Mouse (Mus musculus): ENCODE data around the gene Arfgef2.

The Arfgef2 gene

DNA sequence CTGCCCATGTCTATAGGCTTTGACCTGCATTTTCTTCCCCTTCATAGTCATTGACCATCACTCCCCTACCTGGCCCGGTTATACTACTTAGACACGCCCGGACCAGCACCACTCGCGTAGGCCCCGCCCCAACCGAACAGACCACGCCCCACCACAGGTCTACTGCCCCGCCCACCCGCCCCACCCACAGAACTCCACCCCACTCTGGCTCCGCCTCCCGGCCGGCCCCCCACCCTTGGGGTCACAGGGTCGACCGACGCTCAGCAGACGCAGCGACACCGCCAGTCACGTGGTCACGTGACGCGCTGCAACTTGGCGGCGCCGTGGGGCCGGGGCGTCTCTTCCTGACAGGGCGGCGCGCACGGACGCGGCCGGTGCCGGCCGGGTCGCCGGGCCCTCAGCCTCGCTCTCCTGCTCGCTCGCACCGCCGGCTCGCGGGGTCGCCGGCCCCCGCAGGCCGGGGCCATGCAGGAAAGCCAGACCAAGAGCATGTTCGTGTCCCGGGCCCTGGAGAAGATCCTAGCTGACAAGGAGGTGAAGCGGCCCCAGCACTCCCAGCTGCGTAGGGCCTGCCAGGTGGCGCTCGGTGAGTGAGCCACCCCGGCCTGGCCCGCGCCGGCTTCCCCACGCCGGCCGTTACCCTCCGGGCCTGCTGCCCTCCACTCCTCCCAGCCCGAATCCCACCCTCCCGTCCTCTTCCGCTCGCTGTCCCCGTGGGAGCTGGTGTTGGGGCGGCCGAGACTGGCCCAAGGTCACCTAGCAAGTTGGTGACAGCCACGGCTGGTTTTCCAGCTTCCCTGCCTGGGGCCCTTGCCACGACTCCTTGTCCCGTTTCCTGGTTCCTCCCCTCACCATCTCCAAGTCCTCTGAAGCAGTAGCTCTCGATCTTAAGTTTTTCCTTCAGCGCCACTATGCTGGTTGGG is at the start of gene Arfgef2:
TSS of gene Arfgef2 (plus strand) at position 339 of the 923 bp plus-strand sequence.
- WGBS: under 1% methylated on average over 76 of the region's 76 CpGs

DNA sequence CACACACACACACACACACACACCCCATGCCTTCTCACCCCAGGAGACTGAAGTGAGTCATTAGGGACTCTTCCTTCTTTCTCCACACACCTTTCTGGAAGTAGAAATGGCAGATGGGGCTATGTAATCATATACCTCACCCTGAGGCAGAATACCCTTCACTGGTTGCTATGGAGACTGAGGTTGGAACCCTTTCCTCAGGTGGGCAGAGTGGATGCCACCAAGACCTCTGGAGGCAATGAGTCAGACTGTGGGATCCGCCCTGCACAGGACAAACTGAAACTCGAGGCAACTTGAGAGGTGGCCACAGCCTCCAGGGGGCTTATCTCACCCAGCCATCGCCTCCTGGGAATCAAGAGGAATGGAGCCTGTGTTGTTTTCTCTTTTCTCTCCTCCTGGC is 47.4 kb upstream of the Arfgef2 start:
- 63% methylated on average over 3 of the region's 3 CpGs for WGBS

DNA sequence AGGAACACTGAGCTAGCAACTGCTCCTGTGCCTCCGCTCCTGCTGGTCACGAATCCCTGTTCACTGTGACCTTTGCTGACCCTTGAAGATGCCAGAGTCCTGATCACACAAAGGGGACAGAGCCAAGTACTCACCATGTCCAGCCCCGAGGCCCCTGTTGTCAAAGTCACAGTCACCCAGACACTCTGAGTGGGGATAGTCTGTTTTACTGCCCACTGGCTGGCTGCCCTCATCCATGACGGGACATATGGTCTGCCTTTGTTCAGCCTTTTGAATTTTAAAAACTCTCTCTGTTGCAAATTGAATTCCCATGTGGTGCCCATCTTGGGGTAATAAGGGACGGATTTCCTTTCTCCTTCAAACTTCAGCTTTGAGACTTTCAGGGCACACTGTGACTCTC is 41.3 kb upstream of the Arfgef2 start:
- 55% methylated on average over 5 of the region's 5 CpGs for WGBS

DNA sequence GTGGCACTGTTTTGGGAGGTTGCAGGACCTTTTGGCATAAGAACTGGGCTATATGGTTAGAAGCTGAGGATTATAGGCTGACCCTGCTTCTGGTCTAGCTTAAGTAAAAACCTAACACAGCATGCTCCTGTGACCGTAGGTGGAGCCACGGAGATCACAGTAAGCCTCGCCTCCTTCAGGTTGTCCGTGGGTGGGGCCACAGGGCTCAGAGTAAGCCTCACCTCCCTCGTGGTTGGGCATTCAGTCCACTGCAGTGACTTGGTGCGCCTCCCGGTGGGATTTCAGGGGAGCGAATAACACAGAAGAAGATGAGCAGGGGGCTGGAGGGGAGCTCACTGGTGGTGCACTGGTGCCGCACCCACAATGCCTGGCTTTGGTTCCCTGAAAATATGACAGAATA is 37.8 kb upstream of the Arfgef2 start:
- 76% methylated on average over 9 of the region's 9 CpGs for WGBS

DNA sequence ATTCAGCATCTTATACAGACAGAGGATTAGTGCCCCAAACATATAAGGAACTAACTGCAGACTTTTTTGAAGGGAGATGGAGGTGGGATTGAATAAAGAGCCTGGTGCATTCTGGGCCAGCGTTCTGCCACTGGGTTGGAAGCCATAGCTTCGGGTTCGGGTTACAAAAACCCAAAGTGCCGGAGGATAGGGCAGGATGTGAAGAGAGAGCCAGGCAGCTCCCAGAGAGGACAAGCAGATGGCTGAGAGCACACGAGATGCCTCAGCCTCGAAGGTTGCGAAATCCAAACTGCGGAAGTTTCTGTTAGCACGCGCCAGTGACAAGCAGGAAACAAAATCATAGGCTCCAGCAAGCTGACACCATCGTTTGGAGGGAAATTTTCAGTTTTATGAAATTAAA is 34.0 kb upstream of the Arfgef2 start:
- WGBS: 60% methylated on average over 11 of the region's 11 CpGs

DNA sequence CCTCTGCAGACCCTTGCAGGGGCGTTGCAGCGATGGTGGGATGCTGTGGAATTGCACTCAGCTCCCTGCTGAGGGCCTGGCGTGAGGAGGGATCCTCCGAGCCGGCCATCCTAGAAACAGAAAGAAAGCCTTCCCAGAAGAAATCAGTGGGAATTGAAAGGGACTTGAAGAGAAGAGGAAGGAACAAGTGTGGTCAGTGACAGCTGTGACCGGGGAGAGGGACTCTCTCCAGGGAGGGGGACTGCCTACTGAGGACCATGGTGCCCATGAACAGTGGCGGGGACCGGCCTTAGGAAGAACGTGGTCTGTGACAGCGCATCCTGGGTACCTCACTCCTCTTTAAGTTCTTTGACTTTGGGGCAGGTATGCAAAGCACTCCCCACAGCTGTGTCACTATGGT is 31.8 kb upstream of the Arfgef2 start:
- WGBS: 87% methylated on average over 10 of the region's 10 CpGs

DNA sequence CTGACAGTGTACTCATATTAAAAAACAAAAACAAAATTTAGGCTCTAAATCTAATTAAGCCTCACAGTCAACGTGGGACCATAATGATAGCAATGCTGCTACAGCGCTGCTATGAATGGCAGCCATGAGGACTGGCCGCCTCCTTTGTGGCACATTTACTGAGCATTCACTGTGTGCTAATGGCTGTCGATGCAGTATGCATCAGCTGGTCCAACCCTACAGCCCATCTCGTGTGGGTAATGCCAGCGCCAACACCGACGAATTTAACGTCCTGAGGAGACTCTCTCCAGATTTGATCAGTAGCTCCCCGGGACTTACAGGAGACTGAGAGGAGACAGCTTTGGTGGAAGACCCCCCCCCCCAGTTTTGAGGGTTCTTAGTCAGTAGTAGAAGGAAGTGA is 31.1 kb upstream of the Arfgef2 start:
- 75% methylated on average over 10 of the region's 10 CpGs for WGBS

DNA sequence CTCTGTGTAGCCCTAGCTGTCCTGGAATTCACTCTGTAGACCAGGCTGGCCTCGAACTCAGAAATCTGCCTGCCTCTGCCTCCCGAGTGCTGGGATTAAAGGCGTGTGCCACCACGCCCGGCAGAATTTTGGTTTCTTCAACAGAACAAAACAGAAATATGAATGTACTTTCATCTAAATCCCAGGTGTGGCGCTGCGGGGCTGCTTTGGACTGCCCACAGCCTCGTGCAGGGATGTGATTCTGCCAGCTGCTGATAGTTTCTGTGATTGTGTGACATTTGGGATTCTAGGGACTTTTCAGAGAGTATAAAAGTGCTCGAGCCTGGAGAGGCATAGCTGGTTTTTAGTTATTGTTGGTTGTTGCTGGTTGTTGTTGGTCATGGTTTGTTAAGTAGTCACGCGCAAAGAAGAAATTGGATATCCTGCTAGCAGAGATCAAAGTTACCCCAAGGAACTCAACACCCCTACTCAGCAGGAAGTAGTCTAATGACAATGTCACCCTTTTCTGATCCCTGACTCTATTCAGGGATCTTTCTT is 30.0 kb upstream of the Arfgef2 start:
- 81% methylated on average over 11 of the region's 11 CpGs for WGBS

DNA sequence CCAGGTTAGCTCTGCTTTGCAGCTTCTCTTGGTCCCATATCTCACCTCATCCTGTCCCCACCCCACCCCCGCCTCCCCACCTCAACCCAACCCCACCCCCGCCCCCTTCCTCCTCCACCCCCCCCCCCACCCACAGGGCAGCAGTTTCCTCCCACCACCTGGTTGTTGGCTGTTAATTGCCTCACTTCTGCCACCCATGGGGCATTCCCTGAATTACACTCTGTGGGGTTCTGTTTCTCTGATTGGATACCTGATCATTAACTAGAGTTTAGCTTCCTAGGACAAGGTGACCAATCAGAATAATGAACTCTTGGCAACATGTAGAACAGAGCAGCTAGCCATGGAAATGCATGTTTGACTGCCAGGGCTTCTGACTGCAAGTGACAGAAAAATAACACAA is 29.1 kb upstream of the Arfgef2 start:
- WGBS: 14% methylated on average over 2 of the region's 2 CpGs

DNA sequence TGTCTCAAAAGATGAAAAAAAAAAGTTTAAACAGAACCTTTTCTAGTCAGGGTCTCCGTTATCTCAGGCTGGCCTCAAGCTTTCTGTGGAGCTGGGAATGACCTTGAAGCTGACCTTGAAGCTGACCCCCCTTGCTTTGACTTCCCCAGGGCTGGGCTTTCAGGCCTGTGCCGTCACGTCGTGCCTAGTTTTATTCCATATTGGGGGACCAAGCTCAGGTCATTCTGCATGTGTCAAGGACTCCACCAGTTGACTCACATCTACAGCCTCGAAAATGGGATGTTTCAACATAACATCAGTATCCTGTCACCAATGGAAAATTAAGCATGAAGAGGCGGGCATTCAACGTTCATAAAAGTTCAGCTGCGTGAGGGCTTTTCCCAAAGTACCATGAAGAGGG is 25.4 kb upstream of the Arfgef2 start:
- 92% methylated on average over 8 of the region's 8 CpGs for WGBS

DNA sequence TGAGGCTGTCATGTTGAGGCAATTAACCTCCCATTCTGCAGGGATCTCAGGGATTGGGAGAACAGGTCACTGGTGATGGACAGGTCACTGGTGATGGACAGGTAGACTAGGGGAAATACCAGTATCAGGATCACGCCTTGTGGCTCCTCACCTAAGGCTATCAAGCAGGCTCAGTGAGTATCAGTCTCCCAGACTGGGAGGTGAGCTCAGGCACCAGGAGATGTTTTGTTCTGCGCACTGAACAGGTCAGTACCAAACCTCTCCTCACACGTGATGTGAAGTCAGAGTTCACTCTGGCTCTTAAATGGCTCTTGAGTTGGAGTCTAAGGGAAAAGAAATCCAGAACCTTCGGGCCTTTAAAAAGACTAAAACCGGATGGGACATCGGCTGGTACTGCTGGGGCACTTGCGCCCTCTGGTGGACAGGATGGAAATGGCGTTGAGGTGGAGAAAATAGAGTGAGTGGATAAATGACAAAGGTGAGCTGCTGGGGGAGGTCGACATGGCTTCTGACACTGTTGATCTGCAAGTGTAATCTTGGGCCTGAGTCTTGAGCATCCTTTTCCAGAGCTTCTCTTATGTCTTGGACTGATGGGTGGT is 24.3 kb upstream of the Arfgef2 start:
- WGBS: 13% methylated on average over 9 of the region's 9 CpGs

DNA sequence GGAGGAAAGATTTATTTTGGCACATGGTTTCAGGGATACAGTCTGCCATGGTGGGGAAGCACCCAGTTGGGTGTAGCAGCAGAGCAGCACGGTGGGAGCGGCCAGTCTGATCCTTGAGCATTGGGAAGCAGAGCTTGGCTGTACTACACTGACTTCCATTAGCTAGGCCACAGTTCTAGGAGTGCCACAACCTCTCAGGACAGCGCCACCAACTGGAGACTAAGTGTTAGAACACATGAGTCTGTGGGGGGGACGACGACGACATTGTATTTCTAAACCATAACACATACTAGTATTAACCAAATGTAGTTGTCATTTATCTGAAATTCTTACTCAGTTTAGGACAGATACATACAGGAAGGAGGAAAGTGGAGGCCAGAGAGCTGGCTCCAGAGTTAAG is 21.0 kb upstream of the Arfgef2 start:
- 74% methylated on average over 6 of the region's 6 CpGs for WGBS

DNA sequence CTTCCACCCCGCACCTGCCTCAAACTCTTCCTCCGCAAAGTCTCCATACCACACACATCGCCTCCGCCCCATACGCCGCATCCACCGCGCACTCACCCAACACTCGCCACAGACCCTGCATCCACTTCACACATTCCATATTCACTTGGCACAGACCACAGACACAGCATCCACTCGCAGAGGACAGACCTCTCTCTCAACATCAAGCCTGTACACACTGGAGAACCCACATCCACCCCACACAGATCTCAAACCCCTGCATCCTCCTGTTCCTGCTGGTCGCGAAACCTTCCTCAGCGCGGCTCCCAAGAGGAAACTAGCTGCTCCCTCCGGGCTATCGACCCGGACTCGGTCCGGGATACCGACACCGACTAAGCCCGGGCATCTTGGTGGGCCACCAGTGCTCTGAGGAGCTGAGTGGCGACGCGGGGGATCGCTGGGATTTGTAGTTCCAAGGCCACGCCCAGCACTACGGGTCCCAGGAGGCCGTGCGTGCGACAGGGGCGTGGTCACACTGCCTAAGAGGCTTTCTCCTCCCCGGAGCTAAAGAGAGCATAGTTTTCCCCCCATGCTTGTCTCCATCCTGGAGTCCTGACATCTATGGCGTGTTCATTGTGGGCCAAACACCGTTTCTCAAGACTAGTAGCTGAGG is 18.9 kb upstream of the Arfgef2 start:
- under 1% methylated on average over 35 of the region's 35 CpGs for WGBS

DNA sequence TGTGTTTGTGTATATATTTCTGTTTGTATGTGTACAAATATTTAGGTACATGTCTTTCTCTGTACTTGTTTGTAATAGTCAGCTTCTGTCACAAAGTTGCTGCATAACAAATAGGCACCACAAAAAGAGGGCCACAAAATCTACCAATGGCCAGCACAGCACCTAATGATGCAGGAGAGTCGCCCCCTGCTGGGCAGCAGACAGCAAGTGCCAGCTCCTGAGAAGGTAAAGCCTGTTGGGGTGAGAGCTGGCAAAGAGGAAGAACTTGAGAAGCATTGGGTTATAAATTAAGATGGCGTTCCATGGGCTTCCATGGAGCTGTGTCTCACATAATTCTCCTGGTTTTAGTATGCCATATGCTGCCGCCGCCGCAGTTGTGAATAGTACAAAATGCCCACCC is 13.7 kb upstream of the Arfgef2 start:
- 28% methylated on average over 5 of the region's 5 CpGs for WGBS

DNA sequence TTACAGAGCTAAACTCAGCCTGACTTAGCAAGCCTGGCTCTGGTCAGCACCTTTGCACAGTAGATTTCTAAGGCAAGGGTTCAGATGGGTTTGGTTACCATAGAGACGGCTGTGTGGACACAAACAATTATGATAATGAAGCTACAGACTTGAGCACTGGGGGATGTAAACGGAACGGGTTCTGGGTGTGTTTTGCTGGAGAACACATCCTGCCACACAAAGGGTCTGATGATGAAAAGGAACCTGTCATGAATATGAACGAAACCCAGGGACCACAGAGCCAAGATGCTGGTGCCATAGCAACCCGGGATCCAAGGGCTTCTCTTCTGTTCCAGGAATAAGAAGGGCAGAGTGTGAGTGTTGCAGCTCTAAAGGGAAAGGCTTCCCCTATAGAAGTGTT is 13.0 kb upstream of the Arfgef2 start, which contains the start of gene Trp53rkb:
TSS of gene Trp53rkb (plus strand) at position 177 of the 400 bp plus-strand sequence.
- 23% methylated on average over 5 of the region's 5 CpGs for WGBS

DNA sequence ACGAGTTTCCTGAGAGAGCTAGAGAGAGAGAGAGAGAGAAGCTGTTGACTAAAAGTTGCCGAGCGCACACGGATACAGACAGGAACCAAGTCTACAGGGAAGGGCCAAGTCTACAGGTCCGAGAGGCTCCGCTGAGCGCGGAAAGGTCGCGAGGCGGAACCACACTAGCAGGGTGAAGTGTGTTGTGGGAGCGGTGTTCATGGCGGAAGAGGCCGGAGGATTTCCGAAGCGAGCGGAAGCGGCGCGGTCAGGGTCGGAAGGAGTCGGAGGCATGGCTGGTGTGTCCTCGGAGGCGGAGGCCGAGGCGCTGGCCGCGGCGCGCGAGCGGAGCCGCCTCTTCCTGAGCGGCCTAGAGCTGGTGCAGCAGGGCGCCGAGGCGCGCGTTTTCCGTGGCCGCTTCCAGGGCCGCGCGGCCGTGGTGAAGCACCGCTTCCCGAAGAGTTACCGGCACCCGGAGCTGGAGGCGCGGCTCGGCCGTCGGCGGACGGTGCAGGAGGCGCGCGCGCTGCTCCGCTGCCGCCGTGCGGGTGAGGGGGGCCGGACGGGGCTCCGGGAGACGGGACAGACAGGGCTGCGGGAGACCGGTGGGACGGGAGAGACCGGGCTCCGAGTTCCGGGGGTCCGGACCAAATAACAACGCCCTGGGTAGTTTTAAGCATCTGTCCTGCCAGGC is 11.7 kb upstream of the Arfgef2 start:
- under 1% methylated on average over 76 of the region's 76 CpGs for WGBS

DNA sequence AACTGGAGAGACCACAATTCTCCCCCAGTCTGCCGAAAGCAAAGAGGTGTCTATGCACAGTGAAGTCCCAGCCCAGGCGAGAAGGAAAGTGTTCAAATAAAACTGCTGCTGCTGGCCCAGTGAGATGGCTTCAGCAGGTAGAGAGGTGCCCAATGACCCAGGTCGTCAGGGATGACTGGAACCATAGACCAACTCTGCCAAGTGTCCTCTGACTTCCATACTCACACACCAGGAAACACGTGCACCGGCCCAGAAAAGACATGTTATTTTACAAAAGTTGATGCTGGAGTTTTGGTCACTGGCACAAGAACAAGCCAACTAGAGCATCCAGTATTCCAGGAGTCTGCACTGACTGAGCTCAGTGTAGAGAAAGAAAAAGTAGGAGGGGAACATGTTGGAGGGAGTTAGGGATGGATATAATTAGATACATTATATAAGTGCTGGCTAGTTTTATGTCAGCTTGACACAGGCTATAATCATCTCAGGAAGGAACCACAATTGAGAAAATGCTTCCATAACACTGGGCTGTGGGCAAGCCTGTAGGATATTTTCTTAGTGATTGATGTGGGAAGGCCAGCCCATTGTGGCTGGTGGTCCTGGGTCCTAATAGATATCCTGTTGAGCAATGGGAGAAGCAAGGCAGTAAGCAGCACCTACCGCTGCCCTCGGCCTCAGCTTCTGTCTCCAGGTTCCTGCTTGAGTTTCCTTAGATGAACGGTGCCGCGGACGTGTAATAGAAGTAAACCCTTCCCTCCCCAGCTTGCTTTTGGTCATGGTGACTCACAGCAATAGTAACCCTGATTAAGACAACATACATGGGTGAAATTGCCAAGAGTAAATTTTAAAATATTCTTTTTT is 5.5 kb upstream of the Arfgef2 start:
- 45% methylated on average over 11 of the region's 11 CpGs for WGBS

DNA sequence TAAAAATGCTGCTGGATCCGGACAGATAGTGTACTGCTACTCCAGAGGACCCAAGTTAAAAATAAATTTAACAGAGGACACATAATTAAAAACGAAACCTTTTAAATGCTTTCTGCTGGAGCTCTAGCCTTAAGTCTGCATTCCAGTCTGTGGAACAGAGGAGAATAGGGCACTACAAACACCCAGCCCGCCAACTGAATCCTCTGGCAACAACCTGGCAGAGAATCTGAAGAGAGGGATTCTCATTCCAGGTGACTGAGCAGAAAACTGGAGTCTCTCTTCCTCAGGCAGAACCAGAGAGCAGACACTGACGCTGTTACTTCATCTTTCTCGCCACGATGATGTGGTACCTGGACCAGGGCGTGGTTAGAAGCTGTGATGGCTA is 4.9 kb upstream of the Arfgef2 start:
- 64% methylated on average over 7 of the region's 7 CpGs for WGBS

DNA sequence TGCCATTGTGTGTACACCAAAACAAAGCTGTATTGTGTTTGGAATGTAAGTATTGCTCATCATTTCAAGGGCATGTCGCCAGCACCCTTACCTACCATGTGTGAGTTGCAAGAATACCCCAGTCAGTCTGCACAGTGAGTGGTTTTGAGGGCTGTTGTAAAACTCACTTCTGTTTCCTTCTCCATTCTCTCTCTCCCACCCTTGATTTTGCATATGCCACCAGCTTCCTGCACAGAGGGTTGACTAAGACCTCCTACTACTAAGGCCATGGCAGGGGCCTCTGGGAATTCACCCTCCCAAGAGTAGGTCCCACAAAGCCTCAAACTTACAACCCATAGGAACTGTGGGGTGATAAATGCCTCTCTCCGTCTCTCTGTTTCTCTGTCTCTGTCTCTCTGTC is 4.0 kb upstream of the Arfgef2 start:
- 77% methylated on average over 2 of the region's 2 CpGs for WGBS

DNA sequence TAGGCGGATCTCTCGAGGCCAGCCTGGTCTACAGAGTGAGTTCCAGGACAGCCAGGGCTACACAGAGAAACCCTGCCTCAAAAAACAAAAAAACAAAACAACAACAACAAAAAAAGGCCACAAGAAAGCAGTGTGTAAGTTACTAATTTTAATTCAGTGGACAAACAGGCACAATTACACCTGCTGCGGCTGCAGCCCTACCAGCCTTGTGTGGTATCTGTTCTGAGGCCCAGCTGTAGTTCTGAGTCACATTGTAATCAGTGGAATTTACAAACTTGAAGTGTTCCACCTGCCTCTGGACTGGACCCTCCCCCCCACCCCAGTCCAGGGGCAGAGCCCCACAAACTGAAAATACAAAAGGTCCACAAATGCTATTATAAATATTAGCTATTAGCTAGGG is 2.1 kb upstream of the Arfgef2 start:
- WGBS: 92% methylated on average over 3 of the region's 3 CpGs

DNA sequence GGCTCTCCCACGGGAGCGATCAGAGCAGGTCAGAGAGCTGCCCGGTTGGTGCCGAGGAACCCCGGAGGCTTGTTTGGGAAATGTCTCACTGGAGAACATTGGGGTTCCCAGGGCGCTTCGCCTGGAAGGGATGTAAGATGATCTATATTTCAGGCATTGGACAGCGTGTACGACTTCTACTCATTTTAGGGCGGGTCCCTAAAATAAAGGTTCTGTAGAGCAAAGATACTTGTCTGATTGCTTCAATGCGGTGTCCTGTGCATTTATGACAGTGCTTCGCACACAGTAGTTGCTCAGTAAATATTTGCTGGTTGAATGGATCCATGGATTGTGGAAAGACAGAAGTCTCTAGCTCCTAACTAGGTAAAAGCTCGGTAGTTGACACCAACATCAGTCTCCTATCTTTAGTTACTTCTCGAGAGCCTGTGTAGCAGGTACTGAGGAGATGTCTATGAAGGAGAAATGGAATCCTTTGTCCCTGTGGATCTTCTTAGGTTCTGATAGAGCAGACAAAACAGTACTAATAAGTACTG is 851 bp downstream of the Arfgef2 start:
- WGBS: 17% methylated on average over 14 of the region's 14 CpGs

All from cerebral cortex, adult 2 months (tissue).